Mouse (Mus musculus) heart, embryonic 11.5 days (tissue): ENCODE measurements at regions not wholly inside any gene's neighbourhood (a gene's known extent, or its start where the extent isn't known, plus 50 kb on each side); places are given as distances from the start of the nearest gene placed in this dataset.

Source experiments
- ATAC-seq: fragments of 200-750 bp; cut with Nextera tagmentation; replicated peaks from 2 replicates; pipeline ENCODE4 v1.8.0; 2017; ENCODE audit warnings: moderate library complexity; ENCODE audit not compliant: insufficient number of reproducible peaks, low FRiP score, low TSS enrichment
- H3K27ac ChIP-seq: fragments of 300-500 bp; sonication (generic); 2 replicates; pipeline ENCODE4 v1.5.1; 2014; ENCODE audit warnings: mild to moderate bottlenecking, low read depth, low read length
- H3K27me3 ChIP-seq: fragments of 300-500 bp; sonication (generic); 2 replicates; pipeline ENCODE4 v1.6.1; 2014; ENCODE audit warnings: mild to moderate bottlenecking, low read length, mixed read lengths; ENCODE audit not compliant: control insufficient read depth, insufficient read depth
- H3K36me3 ChIP-seq: fragments of 300-500 bp; sonication (generic); 2 replicates; pipeline ENCODE4 v1.6.1; 2014; ENCODE audit warnings: mild to moderate bottlenecking, low read length, moderate library complexity, mixed read lengths; ENCODE audit not compliant: control insufficient read depth, insufficient read depth
- H3K4me1 ChIP-seq: fragments of 300-500 bp; sonication (generic); 2 replicates; pipeline ENCODE4 v1.6.1; 2014; ENCODE audit warnings: low read length; ENCODE audit not compliant: control insufficient read depth, insufficient read depth
- H3K4me2 ChIP-seq: fragments of 300-500 bp; sonication (generic); 2 replicates; pipeline ENCODE4 v1.6.1; 2014; ENCODE audit warnings: mild to moderate bottlenecking, moderate library complexity
- H3K4me3 ChIP-seq: fragments of 300-500 bp; sonication (generic); 2 replicates; pipeline ENCODE4 v1.5.1; 2014; ENCODE audit warnings: low read depth, low read length
- H3K9ac ChIP-seq: fragments of 300-500 bp; sonication (generic); 2 replicates; pipeline ENCODE4 v1.6.1; 2014; ENCODE audit warnings: mild to moderate bottlenecking, low read depth, low read length, moderate library complexity
- H3K9me3 ChIP-seq: fragments of 300-500 bp; sonication (generic); replicated peaks from 2 replicates; pipeline ENCODE4 v1.6.1; 2016; ENCODE audit warnings: low read length; ENCODE audit not compliant: control insufficient read depth
- WGBS: fragments of 180-500 bp; shearing (Covaris S2); extraction: QIAGEN DNeasy Blood & Tissue Kit; methylation state at CpG from one replicate; pipeline ENCODE4 v1.1.7; 2014; ENCODE audit not compliant: insufficient replicate concordance; 5-methylcytosine and 5-hydroxymethylcytosine counted together

GRCm38 (mm10) chr4:47534959-47535358 lies 60.5 kb downstream of the Sec61b start:
- no peak for ATAC-seq

GRCm38 (mm10) chr4:47567694-47568093 lies 93.2 kb downstream of the Sec61b start:
- 70% methylated on average over 3 of the region's 3 CpGs for WGBS
- H3K27ac ChIP-seq = no peak overlapping the region
- H3K9me3 ChIP-seq = no peaks in the 10 kb centered on the region
- no peak overlapping the region for H3K9ac ChIP-seq
- H3K4me1 ChIP-seq = no peaks in the 10 kb centered on the region
- H3K27me3 ChIP-seq = no peaks in the 10 kb centered on the region
- no peak overlapping the region for H3K4me3 ChIP-seq
- no peak overlapping the region for H3K4me2 ChIP-seq
- H3K36me3 ChIP-seq = no peaks in the 10 kb centered on the region
- no peak for ATAC-seq

More at GRCm38 (mm10) chr4:47534959-47535358, 60.5 kb downstream of the Sec61b start:
- Histone ChIP-seq H3K27ac (no peak overlapping the region), H3K9me3 (no peaks in the 10 kb centered on the region), H3K9ac (no peak overlapping the region), H3K27me3 (no peaks in the 10 kb centered on the region), H3K36me3 (no peaks in the 10 kb centered on the region), H3K4me3 (no peak overlapping the region), H3K4me2 (no peak overlapping the region), H3K4me1 (no peaks in the 10 kb centered on the region)
- WGBS = 93% methylated on average over 11 of the region's 11 CpGs

GRCm38 (mm10) chr4:47570846-47571245 lies 96.4 kb downstream of the Sec61b start:
- Histone ChIP-seq H3K9me3 (no peaks in the 10 kb centered on the region), H3K36me3 (no peaks in the 10 kb centered on the region), H3K9ac (no peak overlapping the region), H3K4me3 (no peak overlapping the region), H3K4me1 (0 out of 2 replicates have a peak, but pooled peaks cover 3% of the 10 kb centered on the region), H3K4me2 (no peak overlapping the region), H3K27ac (no peak overlapping the region), H3K27me3 (no peaks in the 10 kb centered on the region)
- no peak for ATAC-seq
- WGBS = 76% methylated on average over 5 of the region's 5 CpGs

- Histone ChIP-seq H3K27ac (no peak overlapping the region), H3K36me3 (no peaks in the 10 kb centered on the region), H3K27me3 (no peaks in the 10 kb centered on the region), H3K9ac (no peak overlapping the region), H3K4me1 (0 out of 2 replicates have a peak, but pooled peaks cover 3% of the 10 kb centered on the region), H3K9me3 (no peaks in the 10 kb centered on the region), H3K4me3 (no peak overlapping the region), H3K4me2 (no peak overlapping the region)
- WGBS = 85% methylated on average over 4 of the region's 4 CpGs
- ATAC-seq = no peak
Measured at GRCm38 (mm10) chr4:47576011-47576410, 101.6 kb downstream of the Sec61b start.

GRCm38 (mm10) chr4:47577490-47577889 lies 103.0 kb downstream of the Sec61b start:
- H3K4me2 ChIP-seq = no peak overlapping the region
- no peaks in the 10 kb centered on the region for H3K36me3 ChIP-seq
- no peak overlapping the region for H3K27ac ChIP-seq
- no peaks in the 10 kb centered on the region for H3K27me3 ChIP-seq
- no peak overlapping the region for H3K4me3 ChIP-seq
- H3K9ac ChIP-seq = no peak overlapping the region
- WGBS = 72% methylated on average over 3 of the region's 3 CpGs
- H3K4me1 ChIP-seq = 0 out of 2 replicates have a peak, but pooled peaks cover 3% of the 10 kb centered on the region
- H3K9me3 ChIP-seq = no peaks in the 10 kb centered on the region
- no peak for ATAC-seq

- no peaks in the 10 kb centered on the region for H3K36me3 ChIP-seq
- H3K27me3 ChIP-seq = no peaks in the 10 kb centered on the region
- no peak for ATAC-seq
- 0 out of 2 replicates have a peak, but pooled peaks cover 3% of the 10 kb centered on the region for H3K4me1 ChIP-seq
- no peaks in the 10 kb centered on the region for H3K9me3 ChIP-seq
- H3K27ac ChIP-seq = no peak overlapping the region
- WGBS = 56% methylated on average over 10 of the region's 10 CpGs
- no peak overlapping the region for H3K4me3 ChIP-seq
- H3K9ac ChIP-seq = no peak overlapping the region
- H3K4me2 ChIP-seq = no peak overlapping the region
Measured at GRCm38 (mm10) chr4:47578637-47579036, 104.2 kb downstream of the Sec61b start.

GRCm38 (mm10) chr4:47580556-47580955 lies 106.1 kb downstream of the Sec61b start:
- H3K4me2 ChIP-seq = no peak overlapping the region
- 81% methylated on average over 5 of the region's 5 CpGs for WGBS

DNA sequence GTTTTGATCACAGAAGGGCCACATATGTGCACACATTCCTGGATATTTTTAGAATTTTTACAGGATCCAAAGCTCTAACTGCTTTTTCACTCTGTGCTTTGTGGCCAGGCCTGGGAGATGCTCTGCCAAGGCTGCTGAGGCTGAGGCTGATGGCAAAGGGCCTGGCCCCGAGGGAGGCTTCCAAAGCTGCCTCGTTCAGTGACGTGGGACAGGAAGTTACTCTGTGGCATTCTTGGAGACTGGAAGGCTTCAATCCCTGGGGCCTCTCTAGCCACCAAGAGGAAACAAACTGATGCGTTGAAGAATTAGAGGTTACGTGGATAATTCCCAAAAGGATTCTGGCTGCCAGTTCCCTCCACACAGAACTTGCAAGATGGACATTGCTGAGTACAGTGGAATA lies 112.8 kb downstream of the Sec61b start:
- Histone ChIP-seq H3K36me3 (no peaks in the 10 kb centered on the region), H3K9ac (no peak overlapping the region), H3K27ac (no peak overlapping the region), H3K4me3 (no peak overlapping the region), H3K4me2 (no peak overlapping the region), H3K27me3 (no peaks in the 10 kb centered on the region), H3K4me1 (no peaks in the 10 kb centered on the region), H3K9me3 (no peaks in the 10 kb centered on the region)
- WGBS = 54% methylated on average over 5 of the region's 5 CpGs
- ATAC-seq = no peak

More at GRCm38 (mm10) chr4:47580556-47580955, 106.1 kb downstream of the Sec61b start:
- no peak for ATAC-seq
- Histone ChIP-seq H3K9ac (no peak overlapping the region), H3K27me3 (no peaks in the 10 kb centered on the region), H3K4me3 (no peak overlapping the region), H3K9me3 (no peaks in the 10 kb centered on the region), H3K27ac (no peak overlapping the region), H3K4me1 (no peaks in the 10 kb centered on the region), H3K36me3 (no peaks in the 10 kb centered on the region)

DNA sequence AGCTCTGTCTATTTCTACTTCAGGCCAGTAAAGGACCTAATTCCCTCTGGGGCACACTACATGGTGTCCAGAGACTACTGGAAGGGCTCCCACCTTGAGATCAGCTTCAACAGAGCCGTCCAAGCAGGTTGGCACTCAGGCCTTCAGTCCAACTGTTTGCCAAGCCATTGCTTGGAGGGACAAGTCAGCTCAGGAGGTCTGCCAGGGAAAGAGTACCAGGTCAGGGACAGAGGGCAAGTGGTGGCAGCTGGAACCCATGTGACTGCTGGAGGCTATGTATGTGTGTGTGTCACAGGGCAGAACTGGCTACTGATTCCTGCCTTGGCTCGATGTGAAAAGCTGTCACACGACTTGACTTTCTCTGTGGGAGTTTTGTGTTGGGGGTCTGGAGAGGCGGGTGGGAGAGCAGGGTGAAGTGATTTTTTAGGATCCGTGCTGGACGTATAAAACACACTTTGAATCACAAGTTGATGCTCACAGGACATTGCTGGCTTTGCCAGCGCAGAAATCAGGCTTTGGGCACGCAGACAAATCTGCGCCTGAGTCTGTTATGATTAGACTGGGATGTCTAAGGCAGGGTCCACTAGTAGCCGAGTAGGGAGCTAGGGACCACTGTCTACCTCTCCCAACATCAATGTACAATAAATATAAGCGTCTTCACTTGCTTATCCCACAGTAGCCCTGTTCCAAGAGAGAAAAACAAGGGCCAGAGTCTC lies 118.0 kb downstream of the Sec61b start:
- 80% methylated on average over 11 of the region's 11 CpGs for WGBS
- no peak overlapping the region for H3K4me3 ChIP-seq
- no peak overlapping the region for H3K27ac ChIP-seq
- no peak for ATAC-seq
- no peaks in the 10 kb centered on the region for H3K36me3 ChIP-seq
- H3K9me3 ChIP-seq = no peaks in the 10 kb centered on the region
- no peaks in the 10 kb centered on the region for H3K27me3 ChIP-seq
- H3K9ac ChIP-seq = no peak overlapping the region
- no peak overlapping the region for H3K4me2 ChIP-seq
- peaks cover 5% of the 10 kb centered on the region for H3K4me1 ChIP-seq
